Mouse (Mus musculus) layer of hippocampus, adult 18-20 months (tissue): ENCODE measurements around the gene Sf3a2. TPM values are rescaled to one million over a fixed set of nuclear protein-coding genes. Genes with fewer than 3 reads are reported as not detected.
A peak's percentile ranks its signal among the peaks of the same experiment; 100 is the strongest.

Source experiments
- DNase-seq, 2 experiments: peaks; one replicate each; pipeline ENCODE4 v3.0.0; 2022; ENCODE audit warnings: low spot score in 2 of 2
- microRNA-seq, 2 experiments: library from miRNA; unstranded; fragments of <30 nt; microRNA quantifications; one replicate each; pipeline ENCODE4 v1.2.0; 2021
- total RNA-seq, 2 experiments: library from RNA; stranded (reverse); gene quantifications; 2 replicates each; pipeline ENCODE4 v1.2.3; 2021

Gene Sf3a2
- total RNA-seq, 2 experiments from 2014 or later = 52.3 to 57.3 TPM

DNA sequence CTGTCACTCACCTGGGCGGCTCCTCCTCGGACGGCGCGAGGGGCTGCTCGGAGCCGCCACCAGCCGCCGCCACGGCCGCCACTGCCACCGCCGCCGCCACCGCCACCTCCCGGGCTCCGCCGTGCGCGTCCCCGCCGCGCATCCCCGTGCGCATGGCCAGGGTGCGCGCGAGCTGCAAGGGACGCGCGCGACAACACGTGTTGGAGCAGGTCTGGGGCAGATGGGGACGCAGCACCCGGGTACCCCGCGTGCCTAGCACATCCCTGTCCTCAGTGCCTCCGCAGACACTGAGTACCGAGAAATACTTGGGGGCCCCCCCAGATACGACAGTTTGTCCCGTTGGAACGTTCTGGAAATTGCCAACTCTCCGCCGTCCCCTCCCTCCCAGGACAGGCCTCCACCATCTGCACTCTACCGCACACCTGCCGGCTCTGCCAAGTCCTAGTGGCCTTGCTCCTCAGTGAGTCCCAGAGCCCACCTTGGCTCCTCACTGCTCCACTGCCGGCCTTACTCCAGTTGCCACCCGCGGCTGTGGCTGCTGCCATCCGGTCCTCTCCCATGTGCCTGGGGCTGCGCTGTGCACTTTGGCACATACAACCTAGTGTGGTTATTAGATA is 46.0 kb downstream of the Sf3a2 start, which contains the start of gene Lingo3:
TSS of gene Lingo3 (minus strand) at position 109 of the 617 bp plus-strand sequence.
- DNase-seq = peak; percentile 51 to 65

DNA sequence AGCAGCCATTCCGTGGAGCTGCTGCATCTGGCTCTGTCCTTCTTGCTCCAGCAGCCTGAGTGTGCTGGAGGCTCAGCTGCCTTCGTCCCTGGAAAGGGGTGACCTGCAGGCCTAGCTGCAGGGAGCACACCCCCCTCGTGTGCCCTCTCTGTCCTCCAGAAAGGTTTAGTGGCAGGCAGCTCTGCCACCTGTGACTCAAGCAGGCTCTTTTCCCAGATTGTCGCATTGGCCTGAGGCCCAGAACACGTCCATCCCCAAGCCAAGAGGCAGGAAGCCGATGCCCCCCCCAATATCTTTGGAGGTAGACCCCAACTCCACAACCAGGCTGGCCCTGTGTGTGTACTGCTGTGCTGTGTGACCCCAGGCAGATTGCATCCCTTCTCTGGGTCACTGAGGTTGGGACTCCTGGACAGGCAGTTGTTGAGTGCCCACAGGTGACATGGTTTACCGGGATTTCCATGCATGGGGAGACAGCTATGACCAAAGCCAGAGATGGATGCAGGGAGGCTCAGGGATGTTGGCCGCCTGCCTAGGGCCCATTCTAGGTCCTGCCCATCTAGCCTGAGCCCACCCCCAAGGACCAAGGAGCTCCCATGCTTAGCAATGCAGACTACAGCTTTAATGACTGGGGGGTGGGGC is 47.2 kb downstream of the Sf3a2 start:
- DNase-seq = no peak

DNA sequence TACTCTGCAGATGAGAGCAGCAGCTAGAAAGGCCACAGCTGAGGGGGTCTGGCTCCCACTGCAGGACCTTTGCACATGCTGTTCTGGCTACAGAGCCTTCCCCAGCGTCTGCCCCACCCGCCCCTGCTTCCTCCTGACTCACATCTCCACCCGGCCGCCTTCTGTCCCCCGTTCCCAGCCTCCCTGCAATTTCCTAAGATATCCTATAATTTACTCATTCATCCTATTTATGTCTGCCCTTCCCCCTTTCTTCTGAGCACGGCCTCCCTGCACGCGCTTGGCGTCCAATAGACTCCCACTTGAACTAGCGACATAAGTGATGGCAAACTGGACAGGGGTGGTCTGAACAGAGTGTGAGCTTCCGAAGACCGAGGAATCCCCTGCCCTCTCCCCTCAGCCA is 47.7 kb downstream of the Sf3a2 start:
- DNase-seq = peak; percentile 32 to 49

DNA sequence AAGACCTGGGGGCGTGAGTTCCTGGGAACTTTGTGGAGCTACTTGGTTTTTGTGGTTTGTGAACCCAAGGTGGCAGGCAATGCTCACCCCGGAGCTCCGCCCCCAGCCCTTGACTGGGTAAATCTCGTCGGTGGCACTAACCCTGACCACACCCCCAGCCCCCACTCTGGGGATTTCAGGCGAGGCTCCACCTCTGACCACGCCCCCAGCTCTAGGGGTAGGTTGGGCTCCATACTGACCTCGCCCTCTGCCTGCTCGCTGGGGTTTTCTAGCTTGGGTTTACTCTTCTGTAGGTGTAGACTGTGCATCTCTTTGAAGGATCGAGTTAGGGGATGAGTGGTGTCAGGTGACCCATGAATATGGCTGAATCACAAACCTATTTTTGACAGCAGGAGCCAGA is 50.6 kb downstream of the Sf3a2 start:
- no peak for DNase-seq

Small RNA genes lying within 50 kb of the gene (microRNA-seq; reads per million reads assigned to microRNA genes)
- 3.2 to 4.7 reads per million in 2 experiments for gene Mir1982

Other genes starting within 250 kb of the Sf3a2 start
- 10 to 100 TPM; 44.8 to 48.1 TPM for gene Rexo1, start 236.6 kb upstream of the Sf3a2 start, total RNA-seq
- gene Klf16, start 220.9 kb upstream of the Sf3a2 start, total RNA-seq = 10 to 100 TPM; 57.3 to 62.1 TPM
- gene Abhd17a, start 207.9 kb upstream of the Sf3a2 start, total RNA-seq = 100 to 1,000 TPM; 166 to 168 TPM
- gene Scamp4, start 195.3 kb upstream of the Sf3a2 start, total RNA-seq = 10 to 100 TPM; 43.9 to 54.4 TPM
- gene Adat3, start 195.3 kb upstream of the Sf3a2 start, total RNA-seq = 1 to 10 TPM; 1.7 to 3.4 TPM
- gene Gm49322, start 192.2 kb upstream of the Sf3a2 start, total RNA-seq = 1 to 10 TPM; 2.6 to 3.1 TPM
- gene Csnk1g2, start 175.4 kb upstream of the Sf3a2 start, total RNA-seq = 100 to 1,000 TPM; 230 to 247 TPM
- gene Btbd2, start 141.1 kb upstream of the Sf3a2 start, total RNA-seq = 100 to 1,000 TPM; 110 to 114 TPM
- 10 to 100 TPM; 44.7 to 46.1 TPM for gene Mknk2, start 120.1 kb upstream of the Sf3a2 start, total RNA-seq
- 10 to 100 TPM; 13.2 to 13.5 TPM for gene Mob3a, start 96.2 kb upstream of the Sf3a2 start, total RNA-seq
- 10 to 100 TPM; 52.5 to 54.7 TPM for gene Izumo4, start 96.0 kb upstream of the Sf3a2 start, total RNA-seq
- gene Ap3d1, start 55.9 kb upstream of the Sf3a2 start, total RNA-seq = 100 to 1,000 TPM; 138 TPM
- gene Dot1l, start 43.0 kb upstream of the Sf3a2 start, total RNA-seq = 10 to 100 TPM; 40.6 to 49.6 TPM
- gene Plekhj1, start 428 bp downstream of the Sf3a2 start, total RNA-seq = 10 to 100 TPM; 63.3 to 71.2 TPM
- 1 to 10 TPM; 3.3 to 3.6 TPM for gene Amh, start 7.0 kb downstream of the Sf3a2 start, total RNA-seq
- 1 to 10 TPM; 2.2 to 3.0 TPM for gene Jsrp1, start 15.3 kb downstream of the Sf3a2 start, total RNA-seq
- gene Oaz1, start 28.5 kb downstream of the Sf3a2 start, total RNA-seq = 100 to 1,000 TPM; 518 to 519 TPM
- gene Lingo3, start 45.8 kb downstream of the Sf3a2 start, total RNA-seq = 10 to 100 TPM; 42.7 to 51.6 TPM
- 10 to 100 TPM; 41.4 to 50.4 TPM for gene Lsm7, start 57.0 kb downstream of the Sf3a2 start, total RNA-seq
- 10 to 100 TPM; 46.4 to 55.6 TPM for gene Sppl2b, start 57.1 kb downstream of the Sf3a2 start, total RNA-seq
- under 1 TPM; 0.40 to 0.56 TPM for gene Tmprss9, start 73.7 kb downstream of the Sf3a2 start, total RNA-seq
- 100 to 1,000 TPM; 136 to 144 TPM for gene Timm13, start 102.8 kb downstream of the Sf3a2 start, total RNA-seq
- gene Lmnb2, start 120.0 kb downstream of the Sf3a2 start, total RNA-seq = 10 to 100 TPM; 19.5 to 22.3 TPM
- 10 to 100 TPM; 24.9 to 28.1 TPM for gene Gadd45b, start 131.9 kb downstream of the Sf3a2 start, total RNA-seq
- 100 to 1,000 TPM; 166 to 173 TPM for gene Gng7, start 216.7 kb downstream of the Sf3a2 start, total RNA-seq
- gene Diras1, start 227.5 kb downstream of the Sf3a2 start, total RNA-seq = 10 to 100 TPM; 96.6 to 98.2 TPM
- 10 to 100 TPM; 62.1 to 64.4 TPM for gene Slc39a3, start 239.2 kb downstream of the Sf3a2 start, total RNA-seq